Mouse (Mus musculus) myocyte (in vitro differentiated cells): Measurements from ENCODE around the gene Gm3625. TPM values are rescaled to one million over a fixed set of nuclear protein-coding genes. Genes with fewer than 3 reads are reported as not detected.
"Not testable (repeated sequence)": the region's sequence is repeated elsewhere in the genome, so short reads cannot be mapped to it uniquely, and the experiment has no call there.

ENCODE experiments used
- H3K27me3 ChIP-seq: one replicate; pipeline ENCODE4 v1.6.1; 2011; ENCODE audit not compliant: control insufficient read depth, insufficient read depth, insufficient read length
- H3K36me3 ChIP-seq: one replicate; pipeline ENCODE4 v1.6.1; 2011; ENCODE audit not compliant: control insufficient read depth, insufficient read depth
- H3K4me2 ChIP-seq: one replicate; pipeline ENCODE4 v1.6.1; 2011; ENCODE audit warnings: low read depth, control low read depth
- H3K4me3 ChIP-seq: one replicate; pipeline ENCODE4 v1.5.1; 2011; ENCODE audit warnings: mild to moderate bottlenecking, control low read depth, moderate library complexity
- H3K79me2 ChIP-seq: one replicate; pipeline ENCODE4 v1.6.1; 2011; ENCODE audit not compliant: control insufficient read depth, insufficient read depth
- H3ac ChIP-seq: one replicate; pipeline ENCODE4 v1.6.1; 2011; ENCODE audit not compliant: control insufficient read depth, insufficient read length
- CEBPB ChIP-seq: IDR thresholded peaks from 2 replicates; pipeline ENCODE4 v1.6.1; 2011; ENCODE audit warnings: mild to moderate bottlenecking, moderate library complexity; ENCODE audit not compliant: poor library complexity, insufficient read depth, severe bottlenecking
- E2F4 ChIP-seq: IDR thresholded peaks from one replicate; pipeline ENCODE4 v1.6.1; 2011; ENCODE audit warnings: mild to moderate bottlenecking, control low read depth, moderate library complexity; ENCODE audit not compliant: insufficient read depth
- MAX ChIP-seq: IDR thresholded peaks from one replicate; pipeline ENCODE4 v1.6.1; 2011; ENCODE audit warnings: low read depth, mild to moderate bottlenecking, control low read depth
- MYOD1 ChIP-seq, 3 experiments: IDR thresholded peaks; one replicate each; pipeline ENCODE4 v1.6.1; 2011; ENCODE audit warnings: control low read depth in 2 of 3, low read depth in 2 of 3, mild to moderate bottlenecking in 2 of 3, moderate library complexity in 1 of 3; ENCODE audit not compliant: insufficient read length in 2 of 3, control insufficient read depth in 1 of 3
- MYOG ChIP-seq, 3 experiments: IDR thresholded peaks; one replicate each; pipeline ENCODE4 v1.6.1; 2011; ENCODE audit warnings: control low read depth in 2 of 3, low read depth in 2 of 3, mild to moderate bottlenecking in 2 of 3; ENCODE audit not compliant: insufficient read length in 2 of 3, control insufficient read depth in 1 of 3, insufficient read depth in 1 of 3
- POLR2A ChIP-seq: IDR thresholded peaks from one replicate; pipeline ENCODE4 v1.6.1; 2011; ENCODE audit warnings: low read depth, mild to moderate bottlenecking, control low read depth, moderate library complexity; ENCODE audit not compliant: insufficient read length
- POLR2AphosphoS2 ChIP-seq: IDR thresholded peaks from one replicate; pipeline ENCODE4 v1.6.1; 2011; ENCODE audit warnings: low read depth, control low read depth; ENCODE audit not compliant: insufficient read length
- REST ChIP-seq: IDR thresholded peaks from one replicate; pipeline ENCODE4 v1.6.1; 2011; ENCODE audit warnings: mild to moderate bottlenecking, control low read depth, moderate library complexity; ENCODE audit not compliant: insufficient read depth, insufficient read length
- SRF ChIP-seq: IDR thresholded peaks from one replicate; pipeline ENCODE4 v1.6.1; 2011; ENCODE audit warnings: low read depth; ENCODE audit not compliant: control insufficient read depth, insufficient read length
- TCF12 ChIP-seq: IDR thresholded peaks from one replicate; pipeline ENCODE4 v1.6.1; 2011; ENCODE audit warnings: mild to moderate bottlenecking, control low read depth; ENCODE audit not compliant: poor library complexity, insufficient read depth, severe bottlenecking
- TCF3 ChIP-seq: IDR thresholded peaks from one replicate; pipeline ENCODE4 v1.6.1; 2011; ENCODE audit warnings: low read depth, control low read depth; ENCODE audit not compliant: insufficient read length
- USF1 ChIP-seq: IDR thresholded peaks from one replicate; pipeline ENCODE4 v1.6.1; 2011; ENCODE audit warnings: low read depth, mild to moderate bottlenecking, control low read depth, moderate library complexity
- polyA plus RNA-seq: library from polyadenylated mRNA; unstranded; fragments of >200 nt; fragmentation: generic; extraction: Trizol; gene quantifications from one replicate; pipeline ENCODE4 v1.2.1, GENCODE M21; 2012; ENCODE audit warnings: missing spikeins

Gene Gm3625
- polyA plus RNA-seq, 1 experiment: not detected

DNA sequence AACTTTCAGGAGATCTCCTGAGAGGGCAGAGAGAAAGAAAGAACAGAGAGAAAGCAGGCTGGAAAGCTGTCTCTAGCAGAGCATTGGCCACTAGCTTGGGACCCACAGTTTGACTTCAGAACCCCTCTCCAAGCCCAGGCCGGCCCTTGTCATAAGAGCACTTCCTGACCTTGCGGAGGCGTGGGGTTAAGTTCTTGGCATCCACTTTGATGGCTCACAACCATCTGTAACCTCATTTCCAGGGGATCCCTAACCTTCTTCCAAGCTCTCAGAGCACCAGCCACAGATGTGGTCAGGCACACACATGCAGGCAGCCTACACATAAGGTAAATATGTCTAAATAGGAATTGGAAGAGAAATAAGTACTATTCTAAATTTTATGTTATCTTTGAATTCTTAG is 35.3 kb downstream of the Gm3625 start:
- Histone ChIP-seq H3K36me3 (no peaks in the 10 kb centered on the region), H3K4me2 (peak overlapping the region; percentile 27), H3K27me3 (no peaks in the 10 kb centered on the region), H3K4me3 (no peak overlapping the region), H3K79me2 (no peaks in the 10 kb centered on the region), H3ac (no peak overlapping the region)
- TF ChIP-seq MYOD1 (IDR thresholded peaks at IDR 0.05; ENCODE audit: control insufficient read depth in 1 of 3, insufficient read length in 2 of 3, low read depth in 2 of 3) (peak in 1 of 3 experiments; percentile 18), MYOG (IDR thresholded peaks at IDR 0.05; ENCODE audit: control insufficient read depth in 1 of 3, insufficient read depth in 1 of 3, insufficient read length in 2 of 3, low read depth in 2 of 3) (no peak)

DNA sequence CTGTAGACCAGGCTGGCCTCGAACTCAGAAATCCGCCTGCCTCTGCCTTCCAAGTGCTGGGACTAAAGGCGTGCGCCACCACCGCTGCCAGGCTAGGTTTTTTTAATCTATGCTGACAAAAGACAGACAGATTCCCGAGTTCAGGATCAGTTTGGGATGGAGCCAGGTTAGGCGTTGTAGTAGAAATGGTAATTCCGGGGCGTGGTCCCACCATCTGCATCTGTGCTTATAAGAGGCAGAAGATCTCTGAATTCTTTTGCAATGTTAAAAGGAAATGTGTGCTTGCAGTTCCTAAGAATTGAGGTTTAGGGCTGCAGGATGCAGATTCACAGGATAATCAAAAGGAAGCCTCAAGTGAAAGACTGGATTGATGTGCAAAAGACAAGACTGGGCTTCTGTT is 35.8 kb downstream of the Gm3625 start:
- TF ChIP-seq POLR2A: no peak
- TF ChIP-seq MYOG (IDR thresholded peaks at IDR 0.05; ENCODE audit: control insufficient read depth in 1 of 3, insufficient read depth in 1 of 3, insufficient read length in 2 of 3, low read depth in 2 of 3): no peak
- no peak for TF ChIP-seq POLR2AphosphoS2
- no peak for TF ChIP-seq MYOD1 (IDR thresholded peaks at IDR 0.05; ENCODE audit: control insufficient read depth in 1 of 3, insufficient read length in 2 of 3, low read depth in 2 of 3)
- no peak for TF ChIP-seq REST
- TF ChIP-seq MAX: no peak
- TF ChIP-seq TCF12: no peak
- no peak for TF ChIP-seq USF1
- no peak for TF ChIP-seq SRF
- TF ChIP-seq E2F4: no peak
- TF ChIP-seq TCF3: no peak
- TF ChIP-seq CEBPB: no peak
- no peaks in the 10 kb centered on the region for H3K36me3 ChIP-seq
- no peaks in the 10 kb centered on the region for H3K79me2 ChIP-seq
- H3ac ChIP-seq: no peak overlapping the region
- peak overlapping the region; percentile 27 for H3K4me2 ChIP-seq
- no peak overlapping the region for H3K4me3 ChIP-seq
- H3K27me3 ChIP-seq: no peaks in the 10 kb centered on the region

DNA sequence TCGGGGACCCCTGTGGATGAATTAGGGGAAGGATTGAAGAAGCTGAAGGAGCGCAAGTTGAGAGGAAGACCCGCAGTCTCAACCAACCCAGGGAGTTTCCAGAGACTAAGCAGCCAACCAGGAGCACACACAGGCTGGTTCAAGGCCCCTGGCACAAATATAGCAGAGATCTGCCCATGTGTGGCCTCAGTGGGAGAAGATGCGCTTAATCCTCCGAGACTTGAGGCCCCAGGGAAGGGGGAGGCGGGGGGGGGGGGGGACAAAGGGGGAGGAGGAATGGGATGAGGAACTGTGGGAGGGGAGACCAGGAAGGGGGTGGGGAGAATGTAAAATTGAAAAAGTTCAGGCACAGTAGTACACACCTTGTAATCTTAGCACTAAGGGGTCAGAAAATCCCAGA is 37.3 kb downstream of the Gm3625 start:
- no peak overlapping the region for H3K4me3 ChIP-seq
- H3K27me3 ChIP-seq: no peaks in the 10 kb centered on the region
- no peak overlapping the region for H3K4me2 ChIP-seq
- TF ChIP-seq MYOG (IDR thresholded peaks at IDR 0.05; ENCODE audit: control insufficient read depth in 1 of 3, insufficient read depth in 1 of 3, insufficient read length in 2 of 3, low read depth in 2 of 3) (no peak), TCF3 (no peak), TCF12 (no peak), SRF (no peak), MAX (no peak)
- H3ac ChIP-seq: no peak overlapping the region
- no peaks in the 10 kb centered on the region for H3K79me2 ChIP-seq
- no peaks in the 10 kb centered on the region for H3K36me3 ChIP-seq

GRCm38 (mm10) chr12:4553704-4554103 is 39.0 kb downstream of the Gm3625 start:
- not testable (repeated sequence) for H3ac ChIP-seq, H3K4me3 ChIP-seq, H3K79me2 ChIP-seq, H3K36me3 ChIP-seq, H3K27me3 ChIP-seq, H3K4me2 ChIP-seq

GRCm38 (mm10) chr12:4548053-4549013 is 44.4 kb downstream of the Gm3625 start:
- Histone ChIP-seq H3K27me3 (no peaks in the 10 kb centered on the region), H3K36me3 (no peaks in the 10 kb centered on the region), H3ac (no peak overlapping the region), H3K79me2 (no peaks in the 10 kb centered on the region), H3K4me2 (peak overlapping the region; percentile 81), H3K4me3 (no peak overlapping the region)
- no peak for TF ChIP-seq TCF12

GRCm38 (mm10) chr12:4547557-4547956 is 45.2 kb downstream of the Gm3625 start:
- H3K36me3 ChIP-seq: no peaks in the 10 kb centered on the region
- H3K79me2 ChIP-seq: no peaks in the 10 kb centered on the region
- H3ac ChIP-seq: no peak overlapping the region
- TF ChIP-seq MYOD1 (IDR thresholded peaks at IDR 0.05; ENCODE audit: control insufficient read depth in 1 of 3, insufficient read length in 2 of 3, low read depth in 2 of 3) (peak in 2 of 3 experiments; percentile 22 to 60), TCF3 (no peak), MYOG (IDR thresholded peaks at IDR 0.05; ENCODE audit: control insufficient read depth in 1 of 3, insufficient read depth in 1 of 3, insufficient read length in 2 of 3, low read depth in 2 of 3) (peak in 2 of 3 experiments; percentile 29 to 41)
- no peaks in the 10 kb centered on the region for H3K27me3 ChIP-seq
- peak overlapping the region; percentile 9 for H3K4me2 ChIP-seq
- no peak overlapping the region for H3K4me3 ChIP-seq
